Mouse (Mus musculus): ENCODE results near the gene Pex6. TPM values are rescaled to one million over a fixed set of nuclear protein-coding genes. Genes with fewer than 3 reads are reported as not detected.

Gene Pex6
- total and polyA plus RNA-seq, 3 experiments, result 23.0 to 31.2 TPM; not detected in 1

DNA sequence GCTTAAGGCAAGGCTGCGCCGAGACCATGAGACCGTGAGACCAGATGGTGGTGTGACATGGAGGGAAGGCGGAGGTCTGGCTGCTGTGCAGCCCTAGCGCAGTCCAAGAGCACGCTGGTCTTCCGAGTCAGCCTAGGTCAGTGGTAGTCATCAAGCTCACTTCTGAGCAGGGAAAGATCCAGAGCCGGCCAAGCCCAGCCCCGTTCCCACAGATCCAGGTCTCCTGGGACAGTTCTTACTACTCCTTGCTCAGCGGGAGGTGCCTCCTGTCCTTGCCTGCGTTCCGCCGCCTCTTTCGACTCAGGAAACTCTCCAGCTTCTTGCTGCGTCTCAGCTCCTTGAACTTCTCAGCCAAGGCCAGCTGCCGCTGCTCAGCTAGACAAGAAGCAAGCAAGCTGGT lies 43.6 kb upstream of the Pex6 start:
- DNase-seq (ENCODE audit: low read depth, low spot score), result no peak
- Histone ChIP-seq H3K9ac (ENCODE audit: control insufficient read depth, low read depth, low read length, poor library complexity, severe bottlenecking) (no peak overlapping the region), H3K36me3 (ENCODE audit: control insufficient read depth in 1 of 2, insufficient read depth in 2 of 2, low read length in 2 of 2) (no peaks in the 10 kb centered on the region; a peak in 1 of 4 replicates), H3K27me3 (ENCODE audit: control insufficient read depth in 1 of 2, insufficient read depth in 2 of 2, low read length in 2 of 2) (no peaks in the 10 kb centered on the region), H3K4me1 (ENCODE audit: control insufficient read depth in 1 of 2, insufficient read depth in 2 of 2, low read length in 2 of 2) (no peaks in the 10 kb centered on the region), H3K9me3 (replicated peaks; ENCODE audit: insufficient read depth, low read length) (no peaks in the 10 kb centered on the region), H3K4me3 (ENCODE audit: control insufficient read depth in 1 of 2, insufficient read depth in 1 of 2, low read depth in 2 of 2, low read length in 2 of 2) (no peak overlapping the region), H3K27ac (ENCODE audit: control insufficient read depth, low read depth, low read length) (no peak overlapping the region), H3K79me2 (ENCODE audit: control insufficient read depth, insufficient read depth, low read length, poor library complexity) (0 out of 2 replicates have a peak, but pooled peaks cover under 1% of the 10 kb centered on the region)
- TF ChIP-seq TCF12 (IDR thresholded peaks at IDR 0.05; ENCODE audit: low read depth, low read length) (no peak), CTCF (IDR thresholded peaks at IDR 0.05 in 2 of 3, conservative IDR thresholded peaks at IDR 0.05 in 1 of 3; ENCODE audit: control insufficient read depth in 1 of 3, insufficient read depth in 1 of 3, low read depth in 2 of 3, low read length in 3 of 3, poor library complexity in 1 of 3, severe bottlenecking in 1 of 3) (no peak), ZMIZ1 (IDR thresholded peaks at IDR 0.05; ENCODE audit: low read depth, low read length) (no peak), MYC (IDR thresholded peaks at IDR 0.05; ENCODE audit: low read depth, low read length) (no peak), MAX (IDR thresholded peaks at IDR 0.05; ENCODE audit: low read length) (no peak), MAZ (IDR thresholded peaks at IDR 0.05; ENCODE audit: low read depth, low read length) (no peak), NRF1 (IDR thresholded peaks at IDR 0.05; ENCODE audit: insufficient read depth, low read depth, low read length, poor library complexity, severe bottlenecking) (no peak), POLR2AphosphoS2 (IDR thresholded peaks at IDR 0.05; ENCODE audit: low read length) (no peak), POLR2AphosphoS5 (IDR thresholded peaks at IDR 0.05; ENCODE audit: borderline replicate concordance, low read depth, low read length) (no peak), JUND (IDR thresholded peaks at IDR 0.05; ENCODE audit: low read depth, low read length) (no peak), ZKSCAN1 (IDR thresholded peaks at IDR 0.05; ENCODE audit: low read depth, low read length) (no peak), RCOR1 (IDR thresholded peaks at IDR 0.05; ENCODE audit: low read depth, low read length) (no peak), SIN3A (IDR thresholded peaks at IDR 0.05; ENCODE audit: low read length) (no peak), GATA1 (IDR thresholded peaks at IDR 0.05; ENCODE audit: low read depth, low read length) (no peak), MEF2A (IDR thresholded peaks at IDR 0.05; ENCODE audit: extremely low read depth, insufficient replicate concordance, low read depth, low read length, poor library complexity, severe bottlenecking) (no peak), BHLHE40 (IDR thresholded peaks at IDR 0.05; ENCODE audit: borderline replicate concordance, low read depth, low read length) (no peak), ELF1 (IDR thresholded peaks at IDR 0.05; ENCODE audit: low read depth, low read length) (no peak)

- no peaks in the 10 kb centered on the region for H3K9me3 ChIP-seq (replicated peaks; ENCODE audit: insufficient read depth, low read length)
- H3K79me2 ChIP-seq (ENCODE audit: control insufficient read depth, insufficient read depth, low read length, poor library complexity), result peaks cover 12% of the 10 kb centered on the region
- no peak for DNase-seq (ENCODE audit: low read depth, low spot score)
- H3K36me3 ChIP-seq (ENCODE audit: control insufficient read depth in 1 of 2, insufficient read depth in 2 of 2, low read length in 2 of 2), result peaks cover 0 to 7% of the 10 kb centered on the region in 2 experiments; a peak in 3 of 4 replicates
- H3K27me3 ChIP-seq (ENCODE audit: control insufficient read depth in 1 of 2, insufficient read depth in 2 of 2, low read length in 2 of 2), result no peaks in the 10 kb centered on the region
- H3K4me1 ChIP-seq (ENCODE audit: control insufficient read depth in 1 of 2, insufficient read depth in 2 of 2, low read length in 2 of 2), result peaks cover 0 to 12% of the 10 kb centered on the region in 2 experiments; a peak in 3 of 4 replicates
- H3K27ac ChIP-seq (ENCODE audit: control insufficient read depth, low read depth, low read length), result no peak overlapping the region
- no peak overlapping the region for H3K9ac ChIP-seq (ENCODE audit: control insufficient read depth, low read depth, low read length, poor library complexity, severe bottlenecking)
- TF ChIP-seq GATA1 (IDR thresholded peaks at IDR 0.05; ENCODE audit: low read depth, low read length) (no peak), E2F4 (IDR thresholded peaks at IDR 0.05; ENCODE audit: borderline replicate concordance, low read depth, low read length) (no peak), ZMIZ1 (IDR thresholded peaks at IDR 0.05; ENCODE audit: low read depth, low read length) (no peak), RAD21 (IDR thresholded peaks at IDR 0.05; ENCODE audit: low read depth, low read length) (no peak), MYC (IDR thresholded peaks at IDR 0.05; ENCODE audit: low read depth, low read length) (no peak), ETS1 (IDR thresholded peaks at IDR 0.05; ENCODE audit: low read depth, low read length) (no peak), EP300 (IDR thresholded peaks at IDR 0.05; ENCODE audit: low read depth in 1 of 2, low read length in 2 of 2) (no peak), MAFK (IDR thresholded peaks at IDR 0.05; ENCODE audit: borderline replicate concordance, low read depth, low read length) (no peak), BHLHE40 (IDR thresholded peaks at IDR 0.05; ENCODE audit: borderline replicate concordance, low read depth, low read length) (no peak), NRF1 (IDR thresholded peaks at IDR 0.05; ENCODE audit: insufficient read depth, low read depth, low read length, poor library complexity, severe bottlenecking) (no peak), TAL1 (IDR thresholded peaks at IDR 0.05; ENCODE audit: low read length) (no peak), TBP (IDR thresholded peaks at IDR 0.05; ENCODE audit: low read depth, low read length) (no peak), MXI1 (IDR thresholded peaks at IDR 0.05; ENCODE audit: low read depth, low read length) (no peak), POLR2A (IDR thresholded peaks at IDR 0.05; ENCODE audit: control insufficient read depth in 1 of 2, insufficient read depth in 1 of 2, low read depth in 1 of 2, low read length in 2 of 2, poor library complexity in 1 of 2) (no peak), SIN3A (IDR thresholded peaks at IDR 0.05; ENCODE audit: low read length) (no peak), MEF2A (IDR thresholded peaks at IDR 0.05; ENCODE audit: extremely low read depth, insufficient replicate concordance, low read depth, low read length, poor library complexity, severe bottlenecking) (no peak), USF1 (IDR thresholded peaks at IDR 0.05; ENCODE audit: low read depth, low read length) (no peak), ZNF384 (IDR thresholded peaks at IDR 0.05; ENCODE audit: low read depth, low read length) (no peak), HCFC1 (IDR thresholded peaks at IDR 0.05; ENCODE audit: low read depth, low read length) (no peak), ZKSCAN1 (IDR thresholded peaks at IDR 0.05; ENCODE audit: low read depth, low read length) (no peak)
- no peak overlapping the region for H3K4me3 ChIP-seq (ENCODE audit: control insufficient read depth in 1 of 2, insufficient read depth in 1 of 2, low read depth in 2 of 2, low read length in 2 of 2)
Measured at GRCm38 (mm10) chr17:46669911-46670310, 41.4 kb upstream of the Pex6 start.
